Mouse (Mus musculus): ENCODE results near the gene Dio2. TPM values are rescaled to one million over a fixed set of nuclear protein-coding genes. Genes with fewer than 3 reads are reported as not detected.

The Dio2 gene
- 3.1 TPM for polyA plus RNA-seq (2012; fragmentation: generic; extraction: Trizol)

GRCm38 (mm10) chr12:90738388-90739223 is at the start of gene Dio2:
Dio2 (minus strand) TSS chr12:90738438.
- Histone ChIP-seq H3K36me3 (ENCODE audit: control insufficient read depth, insufficient read depth) (no peaks in the 10 kb centered on the region), H3K4me3 (peak within 1 kb of the TSS; percentile 15), H3K4me2 (ENCODE audit: low read depth) (peak within 1 kb of the TSS; percentile 89), H3K27me3 (ENCODE audit: control insufficient read depth, insufficient read depth, insufficient read length) (no peaks in the 10 kb centered on the region), H3ac (ENCODE audit: control insufficient read depth, insufficient read length) (no peak within 1 kb of the TSS), H3K79me2 (ENCODE audit: control insufficient read depth, insufficient read depth) (no peaks in the 10 kb centered on the region)
- TF ChIP-seq MAX (IDR thresholded peaks at IDR 0.05; ENCODE audit: low read depth) (no peak), POLR2AphosphoS2 (IDR thresholded peaks at IDR 0.05; ENCODE audit: insufficient read length, low read depth) (no peak)

- Histone ChIP-seq H3K4me3 (no peak overlapping the region), H3K79me2 (ENCODE audit: control insufficient read depth, insufficient read depth) (no peaks in the 10 kb centered on the region), H3K36me3 (ENCODE audit: control insufficient read depth, insufficient read depth) (no peaks in the 10 kb centered on the region), H3K4me2 (ENCODE audit: low read depth) (no peak overlapping the region), H3ac (ENCODE audit: control insufficient read depth, insufficient read length) (no peak overlapping the region), H3K27me3 (ENCODE audit: control insufficient read depth, insufficient read depth, insufficient read length) (no peaks in the 10 kb centered on the region)
- no peak for TF ChIP-seq POLR2AphosphoS2 (IDR thresholded peaks at IDR 0.05; ENCODE audit: insufficient read length, low read depth)
- peak; percentile 74 for TF ChIP-seq CEBPB (IDR thresholded peaks at IDR 0.05; ENCODE audit: insufficient read depth, poor library complexity, severe bottlenecking)
Observed at GRCm38 (mm10) chr12:90781438-90781837, 43.2 kb upstream of the Dio2 start.

GRCm38 (mm10) chr12:90744752-90745151 is 6.5 kb upstream of the Dio2 start:
- TF ChIP-seq MYOD1 (IDR thresholded peaks at IDR 0.05; ENCODE audit: control insufficient read depth in 1 of 3, insufficient read length in 2 of 3, low read depth in 2 of 3) = peak in 2 of 3 experiments; percentile 67 to 72
- TF ChIP-seq MYOG (IDR thresholded peaks at IDR 0.05; ENCODE audit: control insufficient read depth in 1 of 3, insufficient read depth in 1 of 3, insufficient read length in 2 of 3, low read depth in 2 of 3) = peak in 1 of 3 experiments; percentile 68
- no peak for TF ChIP-seq POLR2AphosphoS2 (IDR thresholded peaks at IDR 0.05; ENCODE audit: insufficient read length, low read depth)
- peak; percentile 40 for TF ChIP-seq TCF12 (IDR thresholded peaks at IDR 0.05; ENCODE audit: insufficient read depth, poor library complexity, severe bottlenecking)
- H3K79me2 ChIP-seq (ENCODE audit: control insufficient read depth, insufficient read depth) = no peaks in the 10 kb centered on the region
- H3K36me3 ChIP-seq (ENCODE audit: control insufficient read depth, insufficient read depth) = no peaks in the 10 kb centered on the region
- no peak overlapping the region for H3ac ChIP-seq (ENCODE audit: control insufficient read depth, insufficient read length)
- no peak overlapping the region for H3K4me2 ChIP-seq (ENCODE audit: low read depth)
- H3K27me3 ChIP-seq (ENCODE audit: control insufficient read depth, insufficient read depth, insufficient read length) = no peaks in the 10 kb centered on the region
- H3K4me3 ChIP-seq = no peak overlapping the region

- H3K4me3 ChIP-seq = no peak overlapping the region
- no peaks in the 10 kb centered on the region for H3K27me3 ChIP-seq (ENCODE audit: control insufficient read depth, insufficient read depth, insufficient read length)
- TF ChIP-seq E2F4 (IDR thresholded peaks at IDR 0.05; ENCODE audit: insufficient read depth) = no peak
- TF ChIP-seq REST (IDR thresholded peaks at IDR 0.05; ENCODE audit: insufficient read depth, insufficient read length) = no peak
- no peak for TF ChIP-seq MAX (IDR thresholded peaks at IDR 0.05; ENCODE audit: low read depth)
- TF ChIP-seq TCF3 (IDR thresholded peaks at IDR 0.05; ENCODE audit: insufficient read length, low read depth) = no peak
- TF ChIP-seq MYOD1 (IDR thresholded peaks at IDR 0.05; ENCODE audit: control insufficient read depth in 1 of 3, insufficient read length in 2 of 3, low read depth in 2 of 3) = no peak
- TF ChIP-seq USF1 (IDR thresholded peaks at IDR 0.05; ENCODE audit: low read depth) = no peak
- TF ChIP-seq POLR2AphosphoS2 (IDR thresholded peaks at IDR 0.05; ENCODE audit: insufficient read length, low read depth) = no peak
- TF ChIP-seq CEBPB (IDR thresholded peaks at IDR 0.05; ENCODE audit: insufficient read depth, poor library complexity, severe bottlenecking) = no peak
- no peak for TF ChIP-seq MYOG (IDR thresholded peaks at IDR 0.05; ENCODE audit: control insufficient read depth in 1 of 3, insufficient read depth in 1 of 3, insufficient read length in 2 of 3, low read depth in 2 of 3)
- no peak for TF ChIP-seq POLR2A (IDR thresholded peaks at IDR 0.05; ENCODE audit: insufficient read length, low read depth)
- no peak for TF ChIP-seq TCF12 (IDR thresholded peaks at IDR 0.05; ENCODE audit: insufficient read depth, poor library complexity, severe bottlenecking)
- no peak for TF ChIP-seq SRF (IDR thresholded peaks at IDR 0.05; ENCODE audit: control insufficient read depth, insufficient read length, low read depth)
- H3K4me2 ChIP-seq (ENCODE audit: low read depth) = no peak overlapping the region
- H3K36me3 ChIP-seq (ENCODE audit: control insufficient read depth, insufficient read depth) = no peaks in the 10 kb centered on the region
- no peaks in the 10 kb centered on the region for H3K79me2 ChIP-seq (ENCODE audit: control insufficient read depth, insufficient read depth)
- no peak overlapping the region for H3ac ChIP-seq (ENCODE audit: control insufficient read depth, insufficient read length)
Observed at GRCm38 (mm10) chr12:90743633-90744032, 5.4 kb upstream of the Dio2 start.

- Histone ChIP-seq H3K79me2 (ENCODE audit: control insufficient read depth, insufficient read depth) (no peaks in the 10 kb centered on the region), H3K36me3 (ENCODE audit: control insufficient read depth, insufficient read depth) (no peaks in the 10 kb centered on the region), H3ac (ENCODE audit: control insufficient read depth, insufficient read length) (no peak overlapping the region), H3K27me3 (ENCODE audit: control insufficient read depth, insufficient read depth, insufficient read length) (no peaks in the 10 kb centered on the region), H3K4me3 (no peak overlapping the region), H3K4me2 (ENCODE audit: low read depth) (no peak overlapping the region)
- TF ChIP-seq POLR2A (IDR thresholded peaks at IDR 0.05; ENCODE audit: insufficient read length, low read depth) (no peak), MYOG (IDR thresholded peaks at IDR 0.05; ENCODE audit: control insufficient read depth in 1 of 3, insufficient read depth in 1 of 3, insufficient read length in 2 of 3, low read depth in 2 of 3) (no peak), USF1 (IDR thresholded peaks at IDR 0.05; ENCODE audit: low read depth) (no peak), MAX (IDR thresholded peaks at IDR 0.05; ENCODE audit: low read depth) (no peak), TCF12 (IDR thresholded peaks at IDR 0.05; ENCODE audit: insufficient read depth, poor library complexity, severe bottlenecking) (no peak), E2F4 (IDR thresholded peaks at IDR 0.05; ENCODE audit: insufficient read depth) (no peak), TCF3 (IDR thresholded peaks at IDR 0.05; ENCODE audit: insufficient read length, low read depth) (no peak), POLR2AphosphoS2 (IDR thresholded peaks at IDR 0.05; ENCODE audit: insufficient read length, low read depth) (no peak), MYOD1 (IDR thresholded peaks at IDR 0.05; ENCODE audit: control insufficient read depth in 1 of 3, insufficient read length in 2 of 3, low read depth in 2 of 3) (no peak), SRF (IDR thresholded peaks at IDR 0.05; ENCODE audit: control insufficient read depth, insufficient read length, low read depth) (no peak), REST (IDR thresholded peaks at IDR 0.05; ENCODE audit: insufficient read depth, insufficient read length) (no peak), CEBPB (IDR thresholded peaks at IDR 0.05; ENCODE audit: insufficient read depth, poor library complexity, severe bottlenecking) (no peak)
Observed at GRCm38 (mm10) chr12:90740468-90740867, 2.2 kb upstream of the Dio2 start.
